Mouse (Mus musculus): Measurements from ENCODE around the gene Hoxc8.
A peak's percentile ranks its signal among the peaks of the same experiment; 100 is the strongest.

Hoxc8 gene

GRCm38 (mm10) chr15:102990461-102991397 lies at the start of gene Hoxc8:
Gene Hoxc8 (plus strand): TSS chr15:102990607.
- DNase-seq: no peak

- peak; percentile 14 for DNase-seq
These were observed 47.5 kb upstream of the Hoxc8 start for GRCm38 (mm10) chr15:102942739-102943467.

GRCm38 (mm10) chr15:102943468-102943813 lies 47.0 kb upstream of the Hoxc8 start:
- DNase-seq: no peak

GRCm38 (mm10) chr15:102945185-102946077 lies 45.0 kb upstream of the Hoxc8 start:
- DNase-seq: no peak

GRCm38 (mm10) chr15:102947276-102947675 lies 43.1 kb upstream of the Hoxc8 start:
- no peak for DNase-seq

GRCm38 (mm10) chr15:102948842-102949241 lies 41.6 kb upstream of the Hoxc8 start:
- DNase-seq: no peak

- no peak for DNase-seq
These were observed 40.7 kb upstream of the Hoxc8 start for GRCm38 (mm10) chr15:102949696-102950095.

- DNase-seq: no peak
These were observed 39.5 kb upstream of the Hoxc8 start for GRCm38 (mm10) chr15:102950877-102951276.

- DNase-seq: no peak
These were observed 36.8 kb upstream of the Hoxc8 start for GRCm38 (mm10) chr15:102953561-102953960.

- DNase-seq: no peak
These were observed 36.0 kb upstream of the Hoxc8 start, which contains the start of gene Hoxc11 for GRCm38 (mm10) chr15:102954192-102955006. Gene Hoxc11 (plus strand): TSS chr15:102954427.

- no peak for DNase-seq
These were observed 35.4 kb upstream of the Hoxc8 start for GRCm38 (mm10) chr15:102955007-102955382.

GRCm38 (mm10) chr15:102955833-102956640 lies 34.4 kb upstream of the Hoxc8 start:
- no peak for DNase-seq

- DNase-seq: no peak
These were observed 33.5 kb upstream of the Hoxc8 start for GRCm38 (mm10) chr15:102956906-102957305.

GRCm38 (mm10) chr15:102959663-102960191 lies 30.7 kb upstream of the Hoxc8 start:
- DNase-seq: no peak

GRCm38 (mm10) chr15:102961728-102962127 lies 28.7 kb upstream of the Hoxc8 start:
- DNase-seq: no peak

GRCm38 (mm10) chr15:102962492-102962891 lies 27.9 kb upstream of the Hoxc8 start:
- no peak for DNase-seq

- DNase-seq: no peak
These were observed 27.1 kb upstream of the Hoxc8 start for GRCm38 (mm10) chr15:102963259-102963658.

GRCm38 (mm10) chr15:102963671-102964640 lies 26.5 kb upstream of the Hoxc8 start:
- DNase-seq: no peak

All from thymus, postnatal 4 days (tissue).